Mouse (Mus musculus) neural tube, postnatal 0 days (tissue): ENCODE data around the gene Synpr. TPM values are rescaled to one million over a fixed set of nuclear protein-coding genes. Genes with fewer than 3 reads are reported as not detected.

Source experiments
- polyA plus RNA-seq: library from polyadenylated mRNA; unstranded; fragments of >200 nt; fragmentation: Nextera tagmentation; extraction: Ambion mirVana; gene quantifications from 2 replicates; pipeline ENCODE4 v1.2.1, GENCODE M21; 2015

Synpr gene
- 60.8 and 66.3 TPM in 2 replicates for polyA plus RNA-seq

GRCm38 (mm10) chr14:13284091-13284844, at the start of gene Synpr:
Synpr (plus strand) TSS chr14:13284780.

